Comparison of ENCODE assay signal across 11 mouse cellular contexts in genomic region chr2:161332653-161333052, GRCm38 (mm10).
DNase-seq lines count a peak whose midpoint lies in the region; ATAC-seq and TF ChIP-seq lines count a peak whose summit lies in the region.
"Had no signal": no experiment of that assay in that cellular context is flagged by ENCODE, and none has a peak within 500 bp of the region (broad histone marks: within the 10 kb centered on the region; RNA-seq: fewer than 3 reads in every experiment).

No protein-coding gene starts in this region.

- ATAC-seq in intestine, embryonic 15.5 days: peak; percentile 39; the same call in 1 of the 2 replicates
- ATAC-seq in intestine, postnatal 0 days: no peak
- no peak for ATAC-seq in monocyte, adult 5-6 weeks (replicated peaks; ENCODE audit: insufficient number of reproducible peaks, low FRiP score, low TSS enrichment, poor library complexity, severe bottlenecking)

- no peak for TF ChIP-seq CTCF in intestine, postnatal 0 days (IDR thresholded peaks at IDR 0.05; ENCODE audit: low read depth)

- H3K4me1 ChIP-seq in intestine, embryonic 15.5 days (replicated peaks): 0 out of 2 replicates have a peak, but pooled peaks cover 2% of the 10 kb centered on the region
- no peaks in the 10 kb centered on the region for H3K4me1 ChIP-seq in intestine, postnatal 0 days (replicated peaks; ENCODE audit: control insufficient read depth, insufficient read depth, low read length)

- peak; percentile 56 for DNase-seq in 3T3-L1 (ENCODE audit: low read depth, low spot score)
- DNase-seq in brain, adult 2 months (ENCODE audit: low read depth, low spot score): peak; percentile 39
- DNase-seq in kidney, postnatal 10 days: peak; percentile 47
- DNase-seq in yolk sac, embryonic 10.5 days (ENCODE audit: low spot score): no peak
- DNase-seq: adrenal gland, adult 8-10 months; cerebellum, adult 8-10 months; thymus, adult 18-20 months had no signal

- no peaks in the 10 kb centered on the region for H3K36me3 ChIP-seq in intestine, embryonic 15.5 days
- no peaks in the 10 kb centered on the region for H3K36me3 ChIP-seq in intestine, postnatal 0 days (ENCODE audit: control insufficient read depth, insufficient read depth)
- H3K36me3 ChIP-seq: neural tube, embryonic 13.5 days had no signal

- WGBS in intestine, embryonic 15.5 days: 27% methylated on average over 2 of the region's 2 CpGs
- 29% methylated on average over 2 of the region's 2 CpGs for WGBS in intestine, postnatal 0 days

- no peak overlapping the region for H3K4me2 ChIP-seq in intestine, embryonic 15.5 days (replicated peaks)
- no peak overlapping the region for H3K4me2 ChIP-seq in intestine, postnatal 0 days (replicated peaks; ENCODE audit: low read depth)
- H3K4me2 ChIP-seq: neural tube, embryonic 13.5 days had no signal

- H3K9ac ChIP-seq in intestine, embryonic 15.5 days: no peak overlapping the region
- H3K9ac ChIP-seq in intestine, postnatal 0 days (ENCODE audit: low read depth, low read length): no peak overlapping the region
- H3K9ac ChIP-seq: neural tube, embryonic 13.5 days had no signal

- H3K27me3 ChIP-seq in intestine, embryonic 15.5 days (replicated peaks): no peaks in the 10 kb centered on the region
- H3K27me3 ChIP-seq in intestine, postnatal 0 days (replicated peaks; ENCODE audit: control insufficient read depth, insufficient read depth, low read length): no peaks in the 10 kb centered on the region
- H3K27me3 ChIP-seq: neural tube, embryonic 13.5 days had no signal

- no peak overlapping the region for H3K4me3 ChIP-seq in intestine, embryonic 15.5 days (replicated peaks)
- H3K4me3 ChIP-seq in intestine, postnatal 0 days (ENCODE audit: low read depth, low read length): no peak overlapping the region
- H3K4me3 ChIP-seq: neural tube, embryonic 13.5 days had no signal

- H3K9me3 ChIP-seq in intestine, embryonic 15.5 days: no peaks in the 10 kb centered on the region
- H3K9me3 ChIP-seq in intestine, postnatal 0 days (ENCODE audit: control insufficient read depth): no peaks in the 10 kb centered on the region

- H3K27ac ChIP-seq in intestine, embryonic 15.5 days: no peak overlapping the region
- no peak overlapping the region for H3K27ac ChIP-seq in intestine, postnatal 0 days (ENCODE audit: low read depth, low read length)
- H3K27ac ChIP-seq: neural tube, embryonic 13.5 days had no signal
